Mouse (Mus musculus) liver, embryonic 13.5 days (tissue): ENCODE results near the gene Cd247. TPM values are rescaled to one million over a fixed set of nuclear protein-coding genes. Genes with fewer than 3 reads are reported as not detected.
A peak's percentile ranks its signal among the peaks of the same experiment; 100 is the strongest.

ENCODE experiments used
- ATAC-seq: fragments of 200-750 bp; cut with Nextera tagmentation; 2 replicates; pipeline ENCODE4 v1.8.0; 2017; ENCODE audit warnings: low read depth, mild to moderate bottlenecking, moderate number of reproducible peaks, moderate library complexity
- DNase-seq: peaks from one replicate; pipeline ENCODE4 v3.0.0; 2022
- H3K27ac ChIP-seq: fragments of 300-500 bp; sonication (generic); 2 replicates; pipeline ENCODE4 v1.5.1; 2015; ENCODE audit warnings: moderate library complexity, mild to moderate bottlenecking, inconsistent platforms
- H3K27me3 ChIP-seq: fragments of 300-500 bp; sonication (generic); 2 replicates; pipeline ENCODE4 v1.6.1; 2015; ENCODE audit warnings: mild to moderate bottlenecking, inconsistent platforms
- H3K36me3 ChIP-seq: fragments of 300-500 bp; sonication (generic); 2 replicates; pipeline ENCODE4 v1.6.1; 2015; ENCODE audit warnings: mild to moderate bottlenecking, inconsistent platforms
- H3K4me1 ChIP-seq: fragments of 300-500 bp; sonication (generic); replicated peaks from 2 replicates; pipeline ENCODE4 v1.6.1; 2015; ENCODE audit warnings: inconsistent platforms
- H3K4me2 ChIP-seq: fragments of 300-500 bp; sonication (generic); 2 replicates; pipeline ENCODE4 v1.6.1; 2015; ENCODE audit warnings: inconsistent platforms, mild to moderate bottlenecking, moderate library complexity
- H3K4me3 ChIP-seq: fragments of 300-500 bp; sonication (generic); replicated peaks from 2 replicates; pipeline ENCODE4 v1.5.1; 2015; ENCODE audit warnings: mild to moderate bottlenecking, inconsistent platforms
- H3K9ac ChIP-seq: fragments of 300-500 bp; sonication (generic); 2 replicates; pipeline ENCODE4 v1.6.1; 2015; ENCODE audit warnings: mild to moderate bottlenecking, inconsistent platforms
- H3K9me3 ChIP-seq: fragments of 300-500 bp; sonication (generic); replicated peaks from 2 replicates; pipeline ENCODE4 v1.6.1; 2016; ENCODE audit warnings: inconsistent platforms
- WGBS: fragments of 180-500 bp; shearing (Covaris S2); methylation state at CpG from one replicate; pipeline ENCODE4 v1.1.7; 2015; ENCODE audit not compliant: insufficient replicate concordance; 5-methylcytosine and 5-hydroxymethylcytosine counted together
- polyA plus RNA-seq: library from polyadenylated mRNA; unstranded; fragments of >200 nt; fragmentation: Nextera tagmentation; extraction: Ambion mirVana; gene quantifications from 2 replicates; pipeline ENCODE4 v1.2.1, GENCODE M21; 2015

The Cd247 gene
- polyA plus RNA-seq, 1 experiment from 2014 or later = 0.30 TPM

- 84% methylated on average over 11 of the region's 11 CpGs for WGBS
Observed at GRCm38 (mm10) chr1:165857279-165857678, 68.8 kb downstream of the Cd247 start.

GRCm38 (mm10) chr1:165858356-165858755 is 69.9 kb downstream of the Cd247 start:
- peak; percentile 38; the same call in 1 of the 2 replicates for ATAC-seq
- no peaks in the 10 kb centered on the region for H3K9me3 ChIP-seq
- H3K9ac ChIP-seq = no peak overlapping the region
- H3K27ac ChIP-seq = no peak overlapping the region
- no peaks in the 10 kb centered on the region for H3K27me3 ChIP-seq
- H3K4me2 ChIP-seq = no peak overlapping the region
- no peaks in the 10 kb centered on the region for H3K36me3 ChIP-seq
- 78% methylated on average over 5 of the region's 5 CpGs for WGBS
- no peak overlapping the region for H3K4me3 ChIP-seq
- peaks cover 12% of the 10 kb centered on the region for H3K4me1 ChIP-seq
- no peak for DNase-seq

More at GRCm38 (mm10) chr1:165857279-165857678, 68.8 kb downstream of the Cd247 start:
- H3K36me3 ChIP-seq = no peaks in the 10 kb centered on the region
- H3K4me3 ChIP-seq = no peak overlapping the region
- no peaks in the 10 kb centered on the region for H3K27me3 ChIP-seq
- H3K9me3 ChIP-seq = no peaks in the 10 kb centered on the region
- H3K27ac ChIP-seq = no peak overlapping the region
- peaks cover 19% of the 10 kb centered on the region for H3K4me1 ChIP-seq
- ATAC-seq (no peak), DNase-seq (no peak)
- H3K9ac ChIP-seq = no peak overlapping the region
- H3K4me2 ChIP-seq = no peak overlapping the region

GRCm38 (mm10) chr1:165860373-165861234 is 72.1 kb downstream of the Cd247 start:
- Histone ChIP-seq H3K27me3 (no peaks in the 10 kb centered on the region), H3K4me1 (peaks cover 13% of the 10 kb centered on the region), H3K4me2 (no peak overlapping the region), H3K27ac (no peak overlapping the region), H3K4me3 (no peak overlapping the region), H3K9me3 (no peaks in the 10 kb centered on the region), H3K9ac (no peak overlapping the region), H3K36me3 (no peaks in the 10 kb centered on the region)
- no peak for ATAC-seq
- 48% methylated on average over 9 of the region's 9 CpGs for WGBS
- DNase-seq = no peak

GRCm38 (mm10) chr1:165861235-165861609 is 72.7 kb downstream of the Cd247 start:
- Histone ChIP-seq H3K27ac (no peak overlapping the region), H3K27me3 (no peaks in the 10 kb centered on the region), H3K4me3 (no peak overlapping the region), H3K4me1 (peaks cover 13% of the 10 kb centered on the region), H3K36me3 (no peaks in the 10 kb centered on the region), H3K9ac (no peak overlapping the region), H3K9me3 (no peaks in the 10 kb centered on the region), H3K4me2 (no peak overlapping the region)
- ATAC-seq (no peak), DNase-seq (no peak)
- 71% methylated on average over 3 of the region's 3 CpGs for WGBS

GRCm38 (mm10) chr1:165862059-165862458 is 73.6 kb downstream of the Cd247 start:
- Histone ChIP-seq H3K9ac (no peak overlapping the region), H3K9me3 (no peaks in the 10 kb centered on the region), H3K4me3 (no peak overlapping the region), H3K27me3 (no peaks in the 10 kb centered on the region), H3K4me2 (no peak overlapping the region), H3K36me3 (no peaks in the 10 kb centered on the region), H3K27ac (no peak overlapping the region), H3K4me1 (peaks cover 13% of the 10 kb centered on the region)
- DNase-seq = no peak
- ATAC-seq = no peak
- 81% methylated on average over 7 of the region's 7 CpGs for WGBS

GRCm38 (mm10) chr1:165864864-165865795 is 76.6 kb downstream of the Cd247 start:
- H3K27ac ChIP-seq = no peak overlapping the region
- ATAC-seq = no peak
- H3K9ac ChIP-seq = no peak overlapping the region
- no peak for DNase-seq
- H3K4me1 ChIP-seq = peaks cover 13% of the 10 kb centered on the region
- H3K36me3 ChIP-seq = no peaks in the 10 kb centered on the region
- H3K27me3 ChIP-seq = no peaks in the 10 kb centered on the region
- H3K4me3 ChIP-seq = no peak overlapping the region
- H3K4me2 ChIP-seq = no peak overlapping the region
- 52% methylated on average over 14 of the region's 14 CpGs for WGBS
- H3K9me3 ChIP-seq = no peaks in the 10 kb centered on the region

- DNase-seq = no peak
- Histone ChIP-seq H3K4me3 (no peak overlapping the region), H3K4me2 (no peak overlapping the region), H3K4me1 (peaks cover 10% of the 10 kb centered on the region), H3K27me3 (no peaks in the 10 kb centered on the region), H3K9me3 (no peaks in the 10 kb centered on the region), H3K27ac (no peak overlapping the region), H3K9ac (no peak overlapping the region), H3K36me3 (no peaks in the 10 kb centered on the region)
- 77% methylated on average over 5 of the region's 5 CpGs for WGBS
- no peak for ATAC-seq
Observed at GRCm38 (mm10) chr1:165866630-165867280, 78.3 kb downstream of the Cd247 start.

- 39% methylated on average over 8 of the region's 8 CpGs for WGBS
- Histone ChIP-seq H3K27me3 (no peaks in the 10 kb centered on the region), H3K9ac (no peak overlapping the region), H3K4me1 (peaks cover 10% of the 10 kb centered on the region), H3K9me3 (no peaks in the 10 kb centered on the region), H3K27ac (no peak overlapping the region), H3K36me3 (no peaks in the 10 kb centered on the region), H3K4me3 (no peak overlapping the region), H3K4me2 (no peak overlapping the region)
- ATAC-seq (peak; percentile 41; the same call in 1 of the 2 replicates), DNase-seq (no peak)
Observed at GRCm38 (mm10) chr1:165868659-165869058, 80.2 kb downstream of the Cd247 start.

GRCm38 (mm10) chr1:165874645-165875044 is 86.2 kb downstream of the Cd247 start:
- peaks cover 14% of the 10 kb centered on the region for H3K36me3 ChIP-seq
- ATAC-seq (no peak), DNase-seq (no peak)
- no peaks in the 10 kb centered on the region for H3K27me3 ChIP-seq
- WGBS = 66% methylated on average over 8 of the region's 8 CpGs
- no peak overlapping the region for H3K9ac ChIP-seq
- H3K4me3 ChIP-seq = no peak overlapping the region
- no peaks in the 10 kb centered on the region for H3K9me3 ChIP-seq
- no peak overlapping the region for H3K4me2 ChIP-seq
- H3K4me1 ChIP-seq = peaks cover 10% of the 10 kb centered on the region
- H3K27ac ChIP-seq = no peak overlapping the region

- 64% methylated on average over 6 of the region's 6 CpGs for WGBS
- ATAC-seq (peak; percentile 59; the same call in 1 of the 2 replicates), DNase-seq (no peak)
- Histone ChIP-seq H3K9me3 (no peaks in the 10 kb centered on the region), H3K4me1 (peaks cover 10% of the 10 kb centered on the region), H3K27ac (no peak overlapping the region), H3K36me3 (peaks cover 20% of the 10 kb centered on the region), H3K4me2 (no peak overlapping the region), H3K9ac (no peak overlapping the region), H3K4me3 (no peak overlapping the region), H3K27me3 (no peaks in the 10 kb centered on the region)
Observed at GRCm38 (mm10) chr1:165875520-165876284, 87.2 kb downstream of the Cd247 start.
